Mouse (Mus musculus) E14TG2a.4 (cell line): Measurements from ENCODE around the gene Adra2b.

ENCODE experiments used
- CTCF ChIP-seq: conservative IDR thresholded peaks from 2 replicates; pipeline ENCODE4 v1.5.1; 2014; ENCODE audit warnings: low read length
- NANOG ChIP-seq: IDR thresholded peaks from 2 replicates; pipeline ENCODE4 v1.6.1; 2014; ENCODE audit warnings: borderline replicate concordance, low read length, mixed read lengths
- POU5F1 ChIP-seq: IDR thresholded peaks from 2 replicates; pipeline ENCODE4 v1.6.1; 2014; ENCODE audit warnings: low read length, borderline replicate concordance

DNA sequence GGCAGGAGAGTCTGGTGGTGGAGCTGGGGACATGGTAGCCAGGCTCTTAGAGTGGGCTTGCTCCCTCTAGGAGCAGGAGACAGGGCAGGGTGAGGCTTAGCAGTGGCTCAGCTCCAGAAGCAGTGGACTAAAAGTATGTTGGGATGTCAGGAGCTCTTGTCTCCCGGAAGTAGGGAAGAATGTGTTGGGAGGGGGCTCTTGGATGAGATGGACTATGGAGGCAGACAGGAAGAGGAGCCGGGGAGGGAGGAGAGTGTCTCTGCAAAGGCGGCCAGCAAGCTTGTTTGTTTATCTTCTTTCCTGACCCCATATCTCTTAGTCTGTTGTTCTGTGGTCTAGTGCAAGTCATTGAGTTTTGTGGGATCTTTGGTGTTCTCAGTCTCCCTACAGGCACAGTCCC is 12.1 kb downstream of the Adra2b start:
- TF ChIP-seq CTCF (no peak), NANOG (no peak), POU5F1 (no peak)
